Mouse (Mus musculus) cerebral cortex, adult 2 months (tissue): ENCODE measurements around the gene Slc30a6.

ENCODE experiments used
- WGBS: fragments of 180-500 bp; shearing (Covaris S2); methylation state at CpG from one replicate; pipeline ENCODE4 v1.1.7; 2018; 5-methylcytosine and 5-hydroxymethylcytosine counted together

Slc30a6 gene

GRCm38 (mm10) chr17:74453928-74454327 is 58.5 kb downstream of the Slc30a6 start:
- 72% methylated on average over 3 of the region's 3 CpGs for WGBS

GRCm38 (mm10) chr17:74454660-74455059 is 59.3 kb downstream of the Slc30a6 start:
- WGBS = 93% methylated on average over 1 of the region's 1 CpGs

GRCm38 (mm10) chr17:74455426-74455825 is 60.0 kb downstream of the Slc30a6 start:
- WGBS = 87% methylated on average over 4 of the region's 4 CpGs

GRCm38 (mm10) chr17:74456825-74457224 is 61.4 kb downstream of the Slc30a6 start:
- WGBS = 97% methylated on average over 5 of the region's 5 CpGs

- 80% methylated on average over 10 of the region's 10 CpGs for WGBS
These were observed 62.7 kb downstream of the Slc30a6 start for GRCm38 (mm10) chr17:74457972-74458677.

- WGBS = 60% methylated on average over 8 of the region's 8 CpGs
These were observed 63.5 kb downstream of the Slc30a6 start, which contains the start of gene Nlrc4 for GRCm38 (mm10) chr17:74458711-74459408. Gene Nlrc4 (minus strand): TSS chr17:74459142.

- 79% methylated on average over 2 of the region's 2 CpGs for WGBS
These were observed 72.6 kb downstream of the Slc30a6 start for GRCm38 (mm10) chr17:74467981-74468380.

- 72% methylated on average over 6 of the region's 6 CpGs for WGBS
These were observed 74.7 kb downstream of the Slc30a6 start for GRCm38 (mm10) chr17:74470133-74470532.
